Mouse (Mus musculus): ENCODE results near the gene Slc22a23.

- no peak for TF ChIP-seq CTCF (IDR thresholded peaks at IDR 0.05; ENCODE audit: borderline replicate concordance, insufficient read depth, low read depth, low read length)
- no peak for TF ChIP-seq POLR2A (IDR thresholded peaks at IDR 0.05; ENCODE audit: borderline replicate concordance, insufficient read depth, low read length)
Observed at GRCm38 (mm10) chr13:34292042-34292441, 52.9 kb downstream of the Slc22a23 start.

Data from cerebellum, adult 2 months (tissue).